Mouse (Mus musculus): ENCODE measurements around the gene Irf1. TPM values are rescaled to one million over a fixed set of nuclear protein-coding genes. Genes with fewer than 3 reads are reported as not detected.

Gene Irf1
- polyA plus RNA-seq, 1 experiment: 14.1 TPM

GRCm38 (mm10) chr11:53780262-53780661 lies 10.4 kb downstream of the Irf1 start:
- no peak for DNase-seq (ENCODE audit: extremely low spot score in 1 of 2, low spot score in 1 of 2)

- DNase-seq (ENCODE audit: extremely low spot score in 1 of 2, low spot score in 1 of 2): no peak
These were observed 11.5 kb downstream of the Irf1 start for GRCm38 (mm10) chr11:53781201-53781775.

DNA sequence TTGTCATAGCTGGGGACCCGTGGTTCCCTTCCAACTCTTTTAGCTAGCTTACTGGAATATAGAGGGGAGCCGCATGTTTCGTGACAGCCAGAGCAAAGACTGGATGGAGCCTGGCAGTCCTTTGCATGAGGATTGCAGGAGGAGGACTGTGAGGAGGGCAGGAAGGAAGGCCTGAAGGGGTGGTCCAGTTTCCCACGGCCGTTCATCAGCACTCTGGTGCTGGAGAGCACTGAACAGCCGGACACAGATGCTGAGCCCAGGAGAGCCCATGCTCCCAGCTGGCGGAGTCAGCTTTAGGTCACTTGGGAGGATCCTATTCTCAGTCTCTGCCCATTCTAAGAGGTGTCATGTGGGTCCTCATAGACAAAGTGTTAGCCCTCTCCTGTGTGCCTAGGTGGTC lies 12.2 kb downstream of the Irf1 start:
- no peak for DNase-seq (ENCODE audit: extremely low spot score in 1 of 2, low spot score in 1 of 2)

GRCm38 (mm10) chr11:53783288-53783687 lies 13.5 kb downstream of the Irf1 start:
- no peak for DNase-seq (ENCODE audit: extremely low spot score in 1 of 2, low spot score in 1 of 2)

- no peak for DNase-seq (ENCODE audit: extremely low spot score in 1 of 2, low spot score in 1 of 2)
These were observed 15.6 kb downstream of the Irf1 start for GRCm38 (mm10) chr11:53785311-53785936.

DNA sequence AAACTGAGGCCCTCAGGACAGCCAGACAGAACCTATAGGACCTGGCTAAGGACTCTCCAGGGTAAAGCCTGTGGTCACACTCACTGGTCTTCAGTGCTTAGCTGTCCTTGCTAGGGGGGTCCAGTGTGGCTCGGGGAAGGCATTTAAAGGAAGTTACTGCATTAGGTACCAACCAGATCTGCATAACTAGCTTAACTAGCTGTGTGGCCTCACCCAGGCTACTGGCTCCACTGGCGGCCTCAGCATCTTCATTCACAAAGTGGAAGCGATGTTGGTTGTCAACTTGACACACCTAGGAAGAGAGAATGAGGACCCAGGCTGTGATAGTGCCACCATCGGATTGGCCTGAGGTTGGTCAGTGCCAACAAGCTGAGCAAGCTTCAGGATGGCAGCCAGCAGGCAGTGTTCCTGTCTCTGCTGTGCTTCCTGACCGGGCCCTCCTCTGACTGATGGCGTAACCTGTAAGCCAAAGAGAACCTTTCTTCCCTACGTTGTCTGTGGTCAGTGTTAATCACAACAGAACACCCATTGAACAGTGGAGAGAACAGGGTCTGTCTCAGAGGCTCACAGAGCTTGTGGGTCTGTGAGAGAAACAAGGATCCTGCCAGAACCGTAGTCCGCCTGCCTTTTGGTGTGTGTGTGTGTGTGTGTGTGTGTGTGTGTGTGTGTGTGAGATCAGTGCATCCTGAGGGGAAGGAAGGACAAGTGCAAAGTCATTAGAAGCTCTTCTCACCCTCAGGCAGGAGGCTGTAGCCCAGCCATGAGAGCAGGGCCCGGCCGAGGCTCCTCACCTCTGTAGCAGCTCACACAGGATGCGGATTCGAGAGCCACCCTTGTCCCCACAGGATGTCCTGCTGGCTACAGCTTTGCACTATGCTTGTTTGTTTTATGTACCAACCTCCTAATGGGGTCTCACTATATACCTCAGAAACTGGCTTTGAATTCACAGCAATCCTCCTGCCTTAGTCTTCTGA lies 16.5 kb downstream of the Irf1 start:
- DNase-seq (ENCODE audit: extremely low spot score in 1 of 2, low spot score in 1 of 2): no peak

DNA sequence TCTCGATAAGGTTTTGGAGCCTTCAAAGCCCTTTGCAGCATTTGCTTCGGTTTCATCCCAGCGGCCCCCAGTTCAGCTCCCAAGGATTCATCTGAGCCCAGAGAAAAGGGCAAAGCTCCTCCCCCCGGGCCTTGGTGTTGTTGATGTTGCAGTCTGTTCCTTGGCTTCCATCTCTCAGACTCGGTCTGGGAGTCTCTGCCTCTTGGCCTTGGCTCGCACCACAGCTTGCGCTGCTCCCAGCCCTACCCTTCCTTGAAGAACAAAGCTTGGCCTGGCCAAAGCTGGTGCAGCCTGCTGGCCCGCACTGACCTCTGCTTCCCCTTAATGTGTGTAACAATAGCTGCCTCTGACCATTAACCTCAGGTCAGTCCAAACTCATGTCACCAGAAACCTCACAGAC lies 18.4 kb downstream of the Irf1 start:
- no peak for DNase-seq (ENCODE audit: extremely low spot score in 1 of 2, low spot score in 1 of 2)

GRCm38 (mm10) chr11:53789277-53789676 lies 19.5 kb downstream of the Irf1 start:
- DNase-seq (ENCODE audit: extremely low spot score in 1 of 2, low spot score in 1 of 2): no peak

GRCm38 (mm10) chr11:53792986-53793385 lies 23.2 kb downstream of the Irf1 start:
- DNase-seq (ENCODE audit: extremely low spot score in 1 of 2, low spot score in 1 of 2): peak; percentile 29 to 75

DNA sequence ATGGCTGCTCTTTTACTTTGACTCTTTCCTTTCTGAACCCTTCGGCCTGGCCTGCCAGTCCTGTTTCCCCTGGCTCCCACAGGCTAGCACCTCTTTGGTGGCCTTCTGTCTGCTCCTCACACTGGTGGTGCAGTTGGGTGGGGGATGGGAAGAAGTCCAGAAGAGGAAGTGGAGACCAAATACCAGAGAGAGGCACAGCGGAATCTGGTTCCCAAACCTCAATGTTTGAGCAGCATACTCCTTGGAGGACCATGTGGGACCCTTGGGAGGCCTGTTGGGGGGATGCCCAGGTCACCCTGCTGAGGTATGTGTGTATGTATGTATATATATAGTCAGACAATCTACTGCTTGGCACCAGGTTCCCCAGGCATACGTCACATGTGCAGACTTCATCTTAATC lies 24.2 kb downstream of the Irf1 start:
- DNase-seq (ENCODE audit: extremely low spot score in 1 of 2, low spot score in 1 of 2): no peak

DNA sequence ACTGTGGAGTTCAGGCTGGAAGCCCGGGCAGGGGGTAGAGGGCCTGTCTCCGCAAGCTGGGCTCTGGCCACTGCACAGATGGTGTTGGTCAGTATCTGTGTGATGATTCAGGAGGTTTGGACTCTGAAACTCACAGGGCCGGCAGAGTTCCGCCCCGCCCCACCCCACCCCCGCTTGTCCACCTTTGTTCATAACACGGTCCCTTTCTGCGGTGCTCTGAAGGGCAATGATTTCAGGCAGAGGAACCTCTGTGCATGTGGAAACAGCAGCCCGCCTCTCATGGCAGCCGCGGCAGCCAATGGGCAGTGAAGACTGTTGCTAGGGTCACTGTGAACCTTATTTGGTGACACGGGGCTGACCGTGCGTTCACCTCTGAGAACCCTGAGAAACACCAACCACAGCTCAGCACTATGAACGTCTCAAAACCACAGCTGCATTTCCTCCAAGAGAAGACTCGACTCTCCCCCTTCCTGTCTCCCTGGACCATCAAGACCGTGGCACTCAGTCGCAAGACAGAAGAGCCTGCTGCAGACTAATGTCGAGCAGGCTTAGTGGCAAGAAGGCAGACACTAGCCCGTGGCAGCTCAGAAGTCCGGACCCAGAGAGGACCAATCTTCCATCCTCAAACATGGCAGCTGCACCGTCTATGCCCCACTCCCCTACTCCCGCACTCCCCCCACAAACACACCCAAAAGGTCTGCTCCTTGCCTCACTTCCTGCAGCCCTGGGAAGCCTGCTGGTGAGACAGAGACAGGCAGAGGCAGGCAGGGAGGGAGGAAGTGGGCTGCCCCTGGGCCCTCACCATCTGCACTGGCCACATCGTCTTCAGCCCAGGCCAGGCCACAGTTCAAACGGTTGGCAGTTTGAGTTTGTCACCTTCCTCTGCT lies 25.1 kb downstream of the Irf1 start:
- DNase-seq (ENCODE audit: extremely low spot score in 1 of 2, low spot score in 1 of 2): no peak

GRCm38 (mm10) chr11:53795813-53796212 lies 26.0 kb downstream of the Irf1 start:
- DNase-seq (ENCODE audit: extremely low spot score in 1 of 2, low spot score in 1 of 2): no peak

DNA sequence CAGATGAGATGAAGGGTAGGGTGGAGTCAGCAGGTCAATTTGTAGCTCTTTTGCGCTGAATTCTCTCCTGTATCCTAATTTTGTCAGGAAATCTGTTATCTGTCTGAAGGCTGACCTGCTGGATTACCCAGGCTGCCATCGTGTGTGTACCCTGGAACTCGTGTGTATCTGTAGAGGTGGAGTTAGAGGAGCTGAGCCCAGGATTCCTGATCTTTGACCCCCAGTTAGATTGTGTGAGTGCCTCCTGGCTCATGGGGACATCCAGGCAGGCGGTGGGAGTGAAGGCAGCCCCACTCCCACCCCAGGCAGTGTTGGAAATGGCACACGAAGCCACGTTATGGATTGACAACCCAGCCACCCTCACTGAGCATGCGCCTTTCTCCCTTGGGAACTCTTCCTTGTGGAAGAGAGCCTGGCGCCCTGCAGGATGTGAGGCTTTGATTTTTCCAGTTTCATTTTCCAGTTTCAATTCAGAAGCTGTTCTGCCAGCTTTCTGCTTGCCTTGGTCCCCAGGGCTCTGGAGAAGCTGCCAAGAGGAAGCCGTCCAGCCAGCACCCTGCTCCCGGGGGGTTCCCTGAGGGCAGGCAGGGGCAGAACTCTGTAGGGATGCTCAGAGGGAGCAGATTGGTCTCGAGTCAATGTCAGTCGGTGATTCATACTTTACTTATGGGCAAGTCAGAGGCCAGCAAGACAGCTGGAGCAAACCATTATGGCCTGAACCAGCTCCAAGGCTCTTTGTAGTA lies 26.8 kb downstream of the Irf1 start:
- DNase-seq (ENCODE audit: extremely low spot score in 1 of 2, low spot score in 1 of 2): peak in 1 of 2 experiments; percentile 30

GRCm38 (mm10) chr11:53797386-53797920 lies 27.6 kb downstream of the Irf1 start:
- DNase-seq (ENCODE audit: extremely low spot score in 1 of 2, low spot score in 1 of 2): no peak

DNA sequence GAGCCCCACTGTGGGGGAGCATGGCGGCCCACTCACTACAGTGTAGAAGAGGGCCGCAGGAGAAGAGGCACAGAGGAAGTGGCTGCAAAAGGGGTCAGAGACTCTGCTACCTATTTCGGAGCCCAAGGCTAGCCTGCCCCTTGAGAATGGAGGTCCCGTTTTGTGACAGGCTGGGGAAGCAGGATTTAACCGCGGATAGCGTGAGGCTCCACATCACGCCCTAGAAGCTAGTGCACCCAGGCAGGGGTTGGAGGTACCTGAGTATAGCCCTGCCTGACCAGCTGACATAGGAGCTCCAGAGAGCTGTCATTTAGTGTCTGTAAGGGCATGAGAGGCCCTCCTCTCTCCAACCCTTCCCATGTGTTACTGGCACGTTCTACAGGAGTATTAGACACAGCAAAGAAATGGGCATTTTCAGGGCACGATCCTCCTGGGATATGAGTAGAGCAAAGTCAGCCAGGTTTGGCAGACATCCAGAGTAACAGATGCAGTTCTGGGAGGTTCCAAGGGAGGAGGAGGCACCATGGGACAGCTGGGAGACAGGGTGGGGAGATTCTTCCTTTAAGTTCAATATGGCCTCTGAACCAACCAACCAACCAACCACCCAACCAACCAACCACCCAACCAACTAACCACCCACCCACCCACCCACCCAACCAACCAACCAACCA lies 28.4 kb downstream of the Irf1 start:
- no peak for DNase-seq (ENCODE audit: extremely low spot score in 1 of 2, low spot score in 1 of 2)

GRCm38 (mm10) chr11:53800036-53800435 lies 30.2 kb downstream of the Irf1 start:
- DNase-seq (ENCODE audit: extremely low spot score in 1 of 2, low spot score in 1 of 2): no peak

- DNase-seq (ENCODE audit: extremely low spot score in 1 of 2, low spot score in 1 of 2): no peak
These were observed 31.2 kb downstream of the Irf1 start for GRCm38 (mm10) chr11:53800975-53801374.

- DNase-seq (ENCODE audit: extremely low spot score in 1 of 2, low spot score in 1 of 2): no peak
These were observed 33.3 kb downstream of the Irf1 start for GRCm38 (mm10) chr11:53803093-53803492.

- DNase-seq (ENCODE audit: extremely low spot score in 1 of 2, low spot score in 1 of 2): no peak
These were observed 33.7 kb downstream of the Irf1 start for GRCm38 (mm10) chr11:53803494-53803893.
